Mouse (Mus musculus) activated CD4-positive, CD25-positive, alpha-beta regulatory T cell, adult 4 months (primary cell): ENCODE results near the gene Tbx20. TPM values are rescaled to one million over a fixed set of nuclear protein-coding genes. Genes with fewer than 3 reads are reported as not detected.

Experiments
- ATAC-seq: one replicate; pipeline ENCODE4 v1.8.0; 2017
- polyA plus RNA-seq, 2 experiments: library from polyadenylated mRNA; unstranded; fragments of 100-300 nt; shearing (Covaris generic); gene quantifications; one replicate each; pipeline ENCODE4 v1.2.1; 2017

Gene Tbx20
- under 1 TPM in 1 of 2 experiments, not detected in 1; 0.57 TPM for polyA plus RNA-seq

GRCm38 (mm10) chr9:24774160-24774969, at the start of gene Tbx20:
Tbx20 (minus strand) TSS chr9:24774303.
- no peak for ATAC-seq

DNA sequence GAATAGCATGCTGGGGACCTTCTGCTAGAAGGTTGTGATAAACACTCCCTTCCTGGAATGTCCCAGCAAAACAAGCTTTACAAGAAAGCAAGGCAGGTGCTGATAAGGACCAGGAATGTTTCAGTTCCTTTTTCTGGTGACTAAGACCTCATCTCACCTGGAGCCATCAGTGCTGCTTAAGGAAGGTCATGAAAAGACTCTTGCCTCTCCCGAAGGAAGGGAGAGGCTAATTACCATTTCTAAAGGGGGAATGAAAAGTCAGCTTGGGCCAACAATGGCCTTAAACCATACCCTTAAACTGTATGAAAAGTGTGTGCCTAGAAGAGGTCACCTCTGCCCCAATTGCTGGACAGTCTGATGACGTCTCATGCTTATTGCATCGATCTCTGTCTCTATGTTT, 44.4 kb upstream of the Tbx20 start:
- ATAC-seq: no peak

DNA sequence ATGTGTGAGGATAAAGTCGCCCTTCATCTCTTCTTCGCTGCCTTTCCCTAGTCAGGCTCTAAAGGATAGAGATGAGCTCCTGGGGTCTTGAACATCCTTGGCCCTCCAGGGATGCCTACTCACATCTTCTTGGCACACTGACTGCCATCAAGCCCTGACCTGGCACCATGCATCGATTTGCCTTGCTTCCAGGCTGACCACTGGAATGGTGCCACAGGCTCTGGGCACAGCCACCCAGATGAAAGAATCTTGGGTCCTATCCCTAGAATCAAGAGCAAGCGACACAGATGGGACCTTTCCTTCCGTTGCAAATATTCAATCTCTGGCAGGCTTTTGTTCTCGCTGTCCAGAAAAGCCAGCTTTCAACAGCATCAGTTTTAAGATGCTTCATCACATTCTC, 38.4 kb upstream of the Tbx20 start:
- no peak for ATAC-seq

- no peak for ATAC-seq
Observed at GRCm38 (mm10) chr9:24792110-24792509, 18.0 kb upstream of the Tbx20 start.

DNA sequence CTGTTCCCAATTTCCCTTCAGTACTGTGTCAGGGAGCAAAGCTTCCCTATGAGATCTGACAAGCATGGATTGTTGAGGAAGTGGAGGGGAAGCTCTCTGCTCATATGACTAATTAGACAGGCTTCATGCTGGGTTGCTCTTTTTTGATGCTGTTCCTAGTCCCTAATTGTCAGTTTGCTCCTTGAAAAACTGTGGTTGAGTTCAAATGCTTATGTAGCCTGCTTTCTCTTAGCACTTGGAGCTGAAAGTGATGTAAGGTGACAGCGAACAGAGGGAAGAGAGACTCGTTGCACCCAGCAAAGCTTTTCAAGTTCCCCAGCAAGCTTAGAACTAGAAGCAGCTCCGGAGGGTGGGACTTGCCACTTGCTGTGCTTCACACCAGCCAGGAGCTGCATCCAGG, 15.3 kb upstream of the Tbx20 start:
- ATAC-seq: no peak

DNA sequence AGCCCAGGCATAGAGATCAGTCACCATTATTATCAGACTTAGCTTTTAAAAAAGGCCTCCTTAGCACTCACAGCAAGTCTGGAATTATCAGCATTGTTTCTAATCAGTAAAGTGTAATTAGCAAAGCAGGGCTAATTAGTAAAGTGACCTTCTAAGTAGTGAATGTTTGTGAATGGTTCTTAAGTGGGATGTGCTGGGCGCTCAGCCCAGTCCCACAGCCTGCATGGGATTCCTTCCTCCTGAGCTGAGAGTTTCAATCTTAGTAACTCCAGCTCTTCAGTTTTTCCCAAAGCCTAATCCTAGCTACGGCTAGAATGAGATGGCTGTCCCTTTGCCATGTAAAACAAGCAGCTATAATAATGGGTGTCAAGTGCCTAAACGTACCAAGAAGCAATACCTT, 8.2 kb upstream of the Tbx20 start:
- no peak for ATAC-seq

DNA sequence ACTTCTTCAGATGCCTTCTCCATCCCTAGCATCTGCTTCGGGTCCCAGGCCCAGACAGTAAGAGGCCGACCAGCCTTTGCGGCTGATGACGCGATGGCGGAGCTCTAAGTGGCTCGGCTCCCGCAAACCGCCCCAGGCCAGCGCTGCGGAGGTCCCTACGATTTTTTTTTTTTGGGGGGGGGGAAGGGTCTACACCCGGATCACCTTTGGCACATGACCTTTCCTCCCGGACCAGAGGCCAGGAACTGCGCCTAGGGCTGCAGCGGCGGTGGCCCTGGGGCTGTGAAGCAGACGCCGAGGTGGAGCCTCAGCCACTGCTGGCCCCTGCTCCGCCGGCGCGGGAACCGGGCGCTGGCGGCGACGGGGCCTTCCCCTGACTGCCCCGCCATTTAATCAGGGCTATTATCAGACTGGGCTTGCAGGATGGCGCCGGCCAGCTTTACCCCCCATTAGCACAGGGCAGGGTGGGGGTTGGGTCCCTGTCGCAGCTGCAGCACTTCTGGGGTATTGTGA, 6.9 kb upstream of the Tbx20 start:
- no peak for ATAC-seq

DNA sequence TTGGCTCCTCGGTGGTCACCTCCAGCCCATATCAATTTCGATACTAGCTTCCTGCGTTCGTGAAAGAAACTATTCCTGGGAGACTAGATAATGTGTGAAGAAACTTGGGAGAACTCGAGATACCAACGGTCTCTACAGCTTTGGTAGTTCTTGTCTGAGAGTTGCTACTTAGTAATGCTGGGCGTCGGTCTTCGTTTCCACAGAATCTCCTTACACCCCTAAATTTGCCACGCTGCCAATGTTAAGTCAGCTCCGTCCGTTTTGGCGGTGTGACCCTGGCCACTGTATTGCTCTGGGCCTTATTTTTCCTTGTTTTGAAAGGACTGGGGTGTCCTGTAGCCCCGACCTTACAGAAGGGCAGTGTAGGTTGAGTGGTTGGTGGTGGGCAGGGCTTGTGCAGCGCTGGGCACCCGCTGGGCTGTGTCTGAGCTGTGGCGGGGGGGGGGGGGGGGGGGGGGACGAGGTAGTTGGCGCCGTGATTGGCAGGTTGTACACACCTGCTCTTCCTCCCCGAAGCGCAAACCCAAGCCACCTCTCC, 6.4 kb upstream of the Tbx20 start:
- ATAC-seq: no peak

DNA sequence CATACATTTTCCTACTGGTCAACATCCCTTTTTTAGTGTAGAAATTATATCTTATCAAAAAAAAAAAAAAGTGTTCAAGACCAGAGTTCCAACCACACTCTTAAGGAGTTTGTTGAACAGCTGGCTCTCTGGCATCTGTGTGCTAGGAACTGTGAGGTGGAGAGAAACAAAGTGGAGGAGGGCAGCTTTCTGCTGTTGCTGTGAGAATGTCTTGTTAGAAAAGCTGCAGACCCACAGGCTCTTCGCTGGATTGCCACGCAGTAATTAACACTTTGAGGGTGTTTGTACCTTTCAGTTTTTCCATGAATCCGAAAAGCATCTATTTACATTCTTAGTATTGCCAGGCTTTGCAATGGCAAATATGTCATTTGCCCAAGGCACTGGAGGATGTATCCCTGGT, 5.9 kb upstream of the Tbx20 start:
- no peak for ATAC-seq

- ATAC-seq: no peak
Observed at GRCm38 (mm10) chr9:24778571-24778970, 4.5 kb upstream of the Tbx20 start.

GRCm38 (mm10) chr9:24777961-24778360, 3.9 kb upstream of the Tbx20 start:
- no peak for ATAC-seq

GRCm38 (mm10) chr9:24777176-24777895, 3.2 kb upstream of the Tbx20 start:
- no peak for ATAC-seq

GRCm38 (mm10) chr9:24776487-24776886, 2.4 kb upstream of the Tbx20 start:
- ATAC-seq: no peak

DNA sequence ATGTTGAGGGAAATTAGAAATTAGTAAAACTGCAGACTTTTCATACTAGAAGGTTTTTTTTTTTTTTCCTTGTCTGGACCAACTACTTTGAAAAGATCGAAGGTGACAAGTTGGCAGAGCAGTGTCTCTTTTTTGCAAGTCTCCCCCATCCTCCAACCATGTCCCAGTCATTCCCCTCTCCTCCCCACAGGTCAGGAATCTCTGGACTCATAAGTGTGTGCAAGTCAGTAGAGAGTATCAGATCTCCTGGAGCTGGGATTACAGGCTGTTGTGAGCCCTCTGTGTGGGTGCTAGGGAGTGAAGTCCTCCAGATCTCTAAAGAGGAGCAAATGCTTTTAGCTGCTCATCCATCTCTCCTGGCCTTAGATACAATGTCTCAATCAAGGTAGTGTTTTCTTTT, 1.5 kb upstream of the Tbx20 start:
- ATAC-seq: no peak

- ATAC-seq: no peak
Observed at GRCm38 (mm10) chr9:24775001-24775400, 898 bp upstream of the Tbx20 start.

DNA sequence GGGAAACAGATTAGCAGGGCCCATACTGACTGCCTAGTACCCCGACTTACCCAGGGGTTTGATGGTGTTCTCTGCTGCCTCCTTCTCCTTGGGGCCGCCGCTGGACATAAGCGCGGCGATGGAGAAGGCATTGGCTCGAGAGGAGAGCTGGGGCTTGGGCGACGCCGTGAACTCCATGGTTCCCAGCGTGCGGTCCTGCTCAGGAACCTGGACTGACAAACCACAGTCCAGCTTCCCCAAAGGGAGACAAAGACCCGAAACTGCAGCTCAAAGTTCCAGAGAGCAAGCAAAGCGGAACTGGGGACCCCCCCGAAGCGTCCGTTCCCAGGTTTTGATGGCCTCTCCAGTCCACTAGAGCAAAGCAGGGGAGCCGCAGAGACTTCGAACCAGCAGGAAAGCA, 434 bp downstream of the Tbx20 start:
- ATAC-seq: no peak

- ATAC-seq: no peak
Observed at GRCm38 (mm10) chr9:24773171-24773570, 932 bp downstream of the Tbx20 start.

- no peak for ATAC-seq
Observed at GRCm38 (mm10) chr9:24772431-24773120, 1.5 kb downstream of the Tbx20 start.

DNA sequence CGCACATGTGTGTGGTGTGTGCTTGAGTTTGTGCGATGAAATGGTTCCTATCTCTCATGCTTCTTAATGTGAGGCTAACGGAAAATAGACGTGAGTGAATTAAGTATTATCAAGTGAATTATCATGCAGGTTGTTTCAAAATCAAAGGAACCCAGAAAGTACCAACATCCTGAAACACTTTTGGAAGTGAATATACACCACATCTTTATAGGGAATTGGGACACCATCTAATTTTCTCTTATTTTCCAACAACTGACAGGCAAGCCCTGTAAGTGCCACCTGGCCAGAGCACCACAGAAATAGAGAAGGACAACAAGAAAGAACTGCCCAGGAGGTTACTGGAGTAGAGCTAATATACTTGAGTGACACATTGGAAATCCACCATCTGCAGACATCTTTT, 2.4 kb downstream of the Tbx20 start:
- no peak for ATAC-seq

DNA sequence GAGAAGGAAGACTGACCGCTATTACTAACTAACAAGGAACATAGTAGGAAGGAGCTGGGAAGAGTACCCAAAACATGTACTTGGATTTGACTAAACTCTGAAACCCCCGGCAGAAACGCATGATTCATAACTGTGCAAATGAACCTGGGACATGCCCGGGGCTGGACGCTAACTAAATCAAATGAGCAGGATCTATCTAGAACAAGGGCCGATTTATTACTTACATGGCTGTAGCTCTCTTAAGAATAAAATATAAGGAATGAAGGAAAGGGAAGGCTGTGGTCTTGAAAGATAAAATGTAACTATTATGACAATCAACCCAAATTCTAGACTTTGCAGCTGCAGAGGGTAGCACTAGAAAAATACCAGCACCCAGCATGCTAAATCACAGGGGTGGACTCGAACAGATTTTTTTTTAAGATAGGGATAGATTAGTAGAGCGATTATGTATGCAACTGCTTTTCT, 3.1 kb downstream of the Tbx20 start:
- no peak for ATAC-seq

GRCm38 (mm10) chr9:24770149-24770940, 3.8 kb downstream of the Tbx20 start:
- ATAC-seq: no peak

- ATAC-seq: no peak
Observed at GRCm38 (mm10) chr9:24769611-24770010, 4.5 kb downstream of the Tbx20 start.
